Mouse (Mus musculus) MEL (cell line): ENCODE results near the gene Cox4i2. TPM values are rescaled to one million over a fixed set of nuclear protein-coding genes. Genes with fewer than 3 reads are reported as not detected.

Source experiments
- DNase-seq: peaks from one replicate; pipeline ENCODE4 v3.0.0; 2011; ENCODE audit warnings: low read depth, low spot score
- H3K27ac ChIP-seq: 2 replicates; pipeline ENCODE4 v1.5.1; 2012; ENCODE audit warnings: low read depth, mild to moderate bottlenecking, control low read depth, low read length, moderate library complexity; ENCODE audit not compliant: control insufficient read depth
- H3K27me3 ChIP-seq, 2 experiments: fragments of 150-350 bp in 1 of 2; sonication (generic) in 1 of 2; 2 replicates each; pipeline ENCODE4 v1.6.1; 2012; ENCODE audit warnings: low read length in 2 of 2, mild to moderate bottlenecking in 2 of 2, improper control_type of control experiment in 1 of 2, moderate library complexity in 1 of 2; ENCODE audit not compliant: insufficient read depth in 2 of 2, control insufficient read depth in 1 of 2
- H3K36me3 ChIP-seq, 2 experiments: 2 replicates each; pipeline ENCODE4 v1.6.1; 2012 to 2014; ENCODE audit warnings: low read length in 2 of 2, improper control_type of control experiment in 1 of 2, inconsistent platforms in 1 of 2, mild to moderate bottlenecking in 1 of 2; ENCODE audit not compliant: insufficient read depth in 2 of 2, control insufficient read depth in 1 of 2
- H3K4me1 ChIP-seq, 2 experiments: fragments of 150-350 bp in 1 of 2; sonication (generic) in 1 of 2; 2 replicates each; pipeline ENCODE4 v1.6.1; 2012; ENCODE audit warnings: low read length in 2 of 2, improper control_type of control experiment in 1 of 2, mild to moderate bottlenecking in 1 of 2; ENCODE audit not compliant: insufficient read depth in 2 of 2, control insufficient read depth in 1 of 2
- H3K4me3 ChIP-seq, 2 experiments: fragments of 150-350 bp in 1 of 2; sonication (generic) in 1 of 2; 2 replicates each; pipeline ENCODE4 v1.5.1; 2012; ENCODE audit warnings: low read depth in 2 of 2, low read length in 2 of 2, mild to moderate bottlenecking in 2 of 2, moderate library complexity in 2 of 2, control low read depth in 1 of 2, improper control_type of control experiment in 1 of 2; ENCODE audit not compliant: control insufficient read depth in 1 of 2, insufficient read depth in 1 of 2
- H3K79me2 ChIP-seq: 2 replicates; pipeline ENCODE4 v1.6.1; 2012; ENCODE audit warnings: mild to moderate bottlenecking, low read length, moderate library complexity; ENCODE audit not compliant: control insufficient read depth, poor library complexity, insufficient read depth
- H3K9ac ChIP-seq: 2 replicates; pipeline ENCODE4 v1.6.1; 2012; ENCODE audit warnings: low read depth, mild to moderate bottlenecking, control low read depth, low read length, moderate library complexity; ENCODE audit not compliant: control insufficient read depth, poor library complexity, severe bottlenecking
- H3K9me3 ChIP-seq: fragments of 150-350 bp; sonication (generic); replicated peaks from 2 replicates; pipeline ENCODE4 v1.6.1; 2012; ENCODE audit warnings: mild to moderate bottlenecking, low read length, improper control_type of control experiment, moderate library complexity; ENCODE audit not compliant: insufficient read depth
- BHLHE40 ChIP-seq: IDR thresholded peaks from 2 replicates; pipeline ENCODE4 v1.6.1; 2012; ENCODE audit warnings: low read depth, mild to moderate bottlenecking, inconsistent platforms, low read length, improper control_type of control experiment, borderline replicate concordance
- CHD1 ChIP-seq: IDR thresholded peaks from 2 replicates; pipeline ENCODE4 v1.6.1; 2012; ENCODE audit warnings: low read depth, mild to moderate bottlenecking, inconsistent platforms, low read length, improper control_type of control experiment
- CTCF ChIP-seq, 3 experiments: IDR thresholded peaks in 2 of 3; conservative IDR thresholded peaks in 1 of 3; 2 replicates each; pipeline ENCODE4 v1.5.1; 2011 to 2012; ENCODE audit warnings: low read length in 3 of 3, low read depth in 2 of 3, mild to moderate bottlenecking in 2 of 3, improper control_type of control experiment in 1 of 3, inconsistent platforms in 1 of 3, mixed read lengths in 1 of 3, moderate library complexity in 1 of 3; ENCODE audit not compliant: control insufficient read depth in 1 of 3, insufficient read depth in 1 of 3, poor library complexity in 1 of 3, severe bottlenecking in 1 of 3
- ELF1 ChIP-seq: IDR thresholded peaks from 2 replicates; pipeline ENCODE4 v1.6.1; 2014; ENCODE audit warnings: low read depth, mild to moderate bottlenecking, inconsistent platforms, low read length, improper control_type of control experiment, moderate library complexity
- EP300 ChIP-seq, 2 experiments: IDR thresholded peaks; 2 replicates each; pipeline ENCODE4 v1.6.1; 2011; ENCODE audit warnings: improper control_type of control experiment in 2 of 2, low read length in 2 of 2, low read depth in 1 of 2, mild to moderate bottlenecking in 1 of 2
- ETS1 ChIP-seq: IDR thresholded peaks from 2 replicates; pipeline ENCODE4 v1.6.1; 2012; ENCODE audit warnings: low read depth, mild to moderate bottlenecking, inconsistent platforms, low read length, improper control_type of control experiment, moderate library complexity
- GATA1 ChIP-seq: IDR thresholded peaks from 2 replicates; pipeline ENCODE4 v1.6.1; 2011; ENCODE audit warnings: low read depth, low read length, improper control_type of control experiment
- KAT2A ChIP-seq: conservative IDR thresholded peaks from 2 replicates; pipeline ENCODE4 v1.6.1; 2012; ENCODE audit warnings: low read depth, low read length, improper control_type of control experiment, inconsistent platforms
- MAFK ChIP-seq: IDR thresholded peaks from 2 replicates; pipeline ENCODE4 v1.6.1; 2011; ENCODE audit warnings: low read depth, mild to moderate bottlenecking, low read length, improper control_type of control experiment, borderline replicate concordance
- MAX ChIP-seq: IDR thresholded peaks from 2 replicates; pipeline ENCODE4 v1.6.1; 2011; ENCODE audit warnings: low read length, improper control_type of control experiment
- MAZ ChIP-seq: IDR thresholded peaks from 2 replicates; pipeline ENCODE4 v1.6.1; 2012; ENCODE audit warnings: low read depth, mild to moderate bottlenecking, inconsistent platforms, low read length, improper control_type of control experiment
- MEF2A ChIP-seq: IDR thresholded peaks from 2 replicates; pipeline ENCODE4 v1.6.1; 2014; ENCODE audit warnings: low read depth, mild to moderate bottlenecking, inconsistent platforms, low read length, improper control_type of control experiment; ENCODE audit not compliant: poor library complexity, insufficient replicate concordance, severe bottlenecking; ENCODE audit errors: extremely low read depth
- MYB ChIP-seq: IDR thresholded peaks from 2 replicates; pipeline ENCODE4 v1.6.1; 2011; ENCODE audit warnings: mild to moderate bottlenecking, low read depth, low read length, improper control_type of control experiment
- NRF1 ChIP-seq: IDR thresholded peaks from 2 replicates; pipeline ENCODE4 v1.6.1; 2014; ENCODE audit warnings: low read depth, mild to moderate bottlenecking, inconsistent platforms, low read length, improper control_type of control experiment, moderate library complexity; ENCODE audit not compliant: poor library complexity, insufficient read depth, severe bottlenecking
- POLR2AphosphoS2 ChIP-seq: IDR thresholded peaks from 2 replicates; pipeline ENCODE4 v1.6.1; 2011; ENCODE audit warnings: low read length, improper control_type of control experiment
- SIN3A ChIP-seq: IDR thresholded peaks from 2 replicates; pipeline ENCODE4 v1.6.1; 2012; ENCODE audit warnings: low read length, improper control_type of control experiment, inconsistent platforms
- SMC3 ChIP-seq: IDR thresholded peaks from 2 replicates; pipeline ENCODE4 v1.6.1; 2011; ENCODE audit warnings: low read depth, low read length, improper control_type of control experiment
- TAL1 ChIP-seq: IDR thresholded peaks from 2 replicates; pipeline ENCODE4 v1.6.1; 2012; ENCODE audit warnings: mild to moderate bottlenecking, inconsistent platforms, low read length, moderate library complexity, mixed read lengths
- TBP ChIP-seq: IDR thresholded peaks from 2 replicates; pipeline ENCODE4 v1.8.0; 2011; ENCODE audit warnings: low read depth, low read length, improper control_type of control experiment
- USF1 ChIP-seq: IDR thresholded peaks from 2 replicates; pipeline ENCODE4 v1.6.1; 2014; ENCODE audit warnings: low read depth, mild to moderate bottlenecking, inconsistent platforms, low read length, improper control_type of control experiment, moderate library complexity
- ZC3H11A ChIP-seq: IDR thresholded peaks from 2 replicates; pipeline ENCODE4 v1.6.1; 2012; ENCODE audit warnings: low read depth, mild to moderate bottlenecking, inconsistent platforms, low read length, improper control_type of control experiment
- ZKSCAN1 ChIP-seq: IDR thresholded peaks from 2 replicates; pipeline ENCODE4 v1.6.1; 2012; ENCODE audit warnings: low read depth, mild to moderate bottlenecking, inconsistent platforms, low read length, improper control_type of control experiment, moderate library complexity
- ZMIZ1 ChIP-seq: IDR thresholded peaks from 2 replicates; pipeline ENCODE4 v1.6.1; 2012; ENCODE audit warnings: low read depth, mild to moderate bottlenecking, inconsistent platforms, low read length, improper control_type of control experiment, moderate library complexity
- ZNF384 ChIP-seq: IDR thresholded peaks from 2 replicates; pipeline ENCODE4 v1.6.1; 2012; ENCODE audit warnings: low read depth, mild to moderate bottlenecking, inconsistent platforms, low read length, improper control_type of control experiment
- polyA plus RNA-seq, 2 experiments: library from polyadenylated mRNA; stranded (reverse) in 1 of 2; unstranded in 1 of 2; fragments of >175 nt in 1 of 2; fragments of >200 nt in 1 of 2; gene quantifications; 2 replicates each; pipeline versions ENCODE4 v1.2.1 to v1.2.4; 2012; ENCODE audit warnings: low replicate concordance in 2 of 2, low read depth in 1 of 2; ENCODE audit not compliant: insufficient read length in 2 of 2, insufficient read depth in 1 of 2, missing spikeins in 1 of 2
- total RNA-seq: library from RNA; depleted of rRNA; stranded (reverse); fragments of 300-350 nt; gene quantifications from 2 replicates; pipeline ENCODE4 v1.2.3, GENCODE M21; 2012

Gene Cox4i2
- total and polyA plus RNA-seq, 3 experiments: 0.17 TPM; not detected in 2

GRCm38 (mm10) chr2:152797589-152797988, 43.6 kb downstream of the Cox4i2 start:
- no peak overlapping the region for H3K4me3 ChIP-seq
- no peak for DNase-seq
- H3K27me3 ChIP-seq: no peaks in the 10 kb centered on the region
- no peaks in the 10 kb centered on the region for H3K79me2 ChIP-seq
- no peaks in the 10 kb centered on the region for H3K36me3 ChIP-seq
- no peaks in the 10 kb centered on the region for H3K4me1 ChIP-seq
- TF ChIP-seq MYB (no peak), TBP (no peak), MAFK (no peak)
- TF ChIP-seq, all 39 proteins: peak for 0
- Histone ChIP-seq H3K9me3 (no peaks in the 10 kb centered on the region), H3K27ac (no peak overlapping the region), H3K9ac (no peak overlapping the region)

- Histone ChIP-seq H3K36me3 (peaks cover 0 to 12% of the 10 kb centered on the region in 2 experiments; a peak in 2 of 4 replicates), H3K9ac (no peak overlapping the region), H3K79me2 (no peaks in the 10 kb centered on the region), H3K27me3 (no peaks in the 10 kb centered on the region), H3K4me3 (no peak overlapping the region), H3K4me1 (peaks cover 7 to 12% of the 10 kb centered on the region in 2 experiments), H3K9me3 (no peaks in the 10 kb centered on the region), H3K27ac (no peak overlapping the region)
- no peak for DNase-seq
- TF ChIP-seq SIN3A: no peak
- no peak for TF ChIP-seq ZMIZ1
- no peak for TF ChIP-seq CTCF (IDR thresholded peaks at IDR 0.05 in 2 of 3, conservative IDR thresholded peaks at IDR 0.05 in 1 of 3; ENCODE audit: control insufficient read depth in 1 of 3, insufficient read depth in 1 of 3, low read depth in 2 of 3, low read length in 3 of 3, poor library complexity in 1 of 3, severe bottlenecking in 1 of 3)
- no peak for TF ChIP-seq ZKSCAN1
- no peak for TF ChIP-seq KAT2A
- TF ChIP-seq BHLHE40: no peak
- no peak for TF ChIP-seq MYB
- no peak for TF ChIP-seq MAZ
- no peak for TF ChIP-seq TAL1
Measured at GRCm38 (mm10) chr2:152799954-152800761, 46.2 kb downstream of the Cox4i2 start.

GRCm38 (mm10) chr2:152800762-152801113, 46.8 kb downstream of the Cox4i2 start:
- Histone ChIP-seq H3K4me1 (peaks cover 7 to 14% of the 10 kb centered on the region in 2 experiments), H3K4me3 (no peak overlapping the region), H3K27ac (no peak overlapping the region), H3K9ac (no peak overlapping the region), H3K27me3 (no peaks in the 10 kb centered on the region), H3K79me2 (no peaks in the 10 kb centered on the region), H3K36me3 (peaks cover 0 to 12% of the 10 kb centered on the region in 2 experiments; a peak in 2 of 4 replicates), H3K9me3 (no peaks in the 10 kb centered on the region)
- DNase-seq: no peak
- no peak for TF ChIP-seq POLR2AphosphoS2
- TF ChIP-seq MEF2A: no peak
- TF ChIP-seq NRF1: no peak
- no peak for TF ChIP-seq ZNF384
- no peak for TF ChIP-seq ZKSCAN1
- no peak for TF ChIP-seq EP300 (IDR thresholded peaks at IDR 0.05; ENCODE audit: low read depth in 1 of 2, low read length in 2 of 2)
- TF ChIP-seq SMC3: no peak
- TF ChIP-seq ELF1: no peak
- TF ChIP-seq ZMIZ1: no peak
- TF ChIP-seq ETS1: no peak
- no peak for TF ChIP-seq MAX
- TF ChIP-seq MYB: no peak
- TF ChIP-seq GATA1: no peak
- no peak for TF ChIP-seq USF1
- no peak for TF ChIP-seq MAZ
- TF ChIP-seq BHLHE40: no peak
- TF ChIP-seq ZC3H11A: no peak
- TF ChIP-seq CHD1: no peak
